Mouse (Mus musculus) kidney, postnatal 0 days (tissue): ENCODE results near the gene Tnrc6c. TPM values are rescaled to one million over a fixed set of nuclear protein-coding genes. Genes with fewer than 3 reads are reported as not detected.

Experiments used
- ATAC-seq: fragments of 200-750 bp; cut with Nextera tagmentation; replicated peaks from 2 replicates; pipeline ENCODE4 v1.8.0; 2017; ENCODE audit warnings: low read depth, moderate number of reproducible peaks, moderate TSS enrichment, moderate library complexity; ENCODE audit not compliant: low FRiP score
- DNase-seq: peaks from one replicate; pipeline ENCODE4 v3.0.0-alpha.2; 2016; ENCODE audit warnings: low spot score
- H3K27ac ChIP-seq: fragments of 300-500 bp; sonication (generic); 2 replicates; pipeline ENCODE4 v1.5.1; 2014; ENCODE audit warnings: mild to moderate bottlenecking
- H3K27me3 ChIP-seq: fragments of 300-500 bp; sonication (generic); 2 replicates; pipeline ENCODE4 v1.6.1; 2014; ENCODE audit warnings: low read length, mixed read lengths; ENCODE audit not compliant: insufficient read depth
- H3K36me3 ChIP-seq: fragments of 300-500 bp; sonication (generic); 2 replicates; pipeline ENCODE4 v1.6.1; 2014; ENCODE audit warnings: low read length, mixed read lengths; ENCODE audit not compliant: insufficient read depth
- H3K4me1 ChIP-seq: fragments of 300-500 bp; sonication (generic); replicated peaks from 2 replicates; pipeline ENCODE4 v1.6.1; 2014; ENCODE audit warnings: antibody characterized with exemption, low read length, mixed read lengths; ENCODE audit not compliant: insufficient read depth
- H3K4me2 ChIP-seq: fragments of 300-500 bp; sonication (generic); 2 replicates; pipeline ENCODE4 v1.6.1; 2014; ENCODE audit warnings: mild to moderate bottlenecking, low read length, moderate library complexity, mixed read lengths
- H3K4me3 ChIP-seq: fragments of 300-500 bp; sonication (generic); replicated peaks from 2 replicates; pipeline ENCODE4 v1.5.1; 2014; ENCODE audit warnings: low read depth, low read length
- H3K9ac ChIP-seq: fragments of 300-500 bp; sonication (generic); 2 replicates; pipeline ENCODE4 v1.6.1; 2014; ENCODE audit warnings: low read depth, low read length
- H3K9me3 ChIP-seq: fragments of 300-500 bp; sonication (generic); replicated peaks from 2 replicates; pipeline ENCODE4 v1.6.1; 2016; ENCODE audit warnings: low read length, inconsistent platforms, mixed read lengths
- CTCF ChIP-seq: IDR thresholded peaks from 2 replicates; pipeline ENCODE4 v1.5.1; 2016; ENCODE audit warnings: antibody characterized with exemption, low read depth, mild to moderate bottlenecking, moderate library complexity
- WGBS: fragments of 180-500 bp; shearing (Covaris S2); extraction: QIAGEN DNeasy Blood & Tissue Kit; methylation state at CpG from one replicate; pipeline ENCODE4 v1.1.7; 2014; 5-methylcytosine and 5-hydroxymethylcytosine counted together
- polyA plus RNA-seq: library from polyadenylated mRNA; unstranded; fragments of >200 nt; fragmentation: Nextera tagmentation; extraction: Ambion mirVana; gene quantifications from 2 replicates; pipeline ENCODE4 v1.2.1, GENCODE M21; 2015

Gene Tnrc6c
- polyA plus RNA-seq, 1 experiment from 2014 or later, result 8.7 TPM

GRCm38 (mm10) chr11:117663810-117664139, 9.7 kb downstream of the Tnrc6c start:
- no peak for DNase-seq
- Histone ChIP-seq H3K9me3 (no peaks in the 10 kb centered on the region), H3K27ac (no peak overlapping the region), H3K4me3 (no peak overlapping the region), H3K36me3 (no peaks in the 10 kb centered on the region), H3K27me3 (no peaks in the 10 kb centered on the region), H3K4me1 (peaks cover 6% of the 10 kb centered on the region; the same call in 1 of the 2 replicates), H3K4me2 (no peak overlapping the region), H3K9ac (no peak overlapping the region)
- ATAC-seq, result no peak
- TF ChIP-seq CTCF, result no peak

- no peaks in the 10 kb centered on the region for H3K27me3 ChIP-seq
- no peak overlapping the region for H3K4me2 ChIP-seq
- 60% methylated on average over 3 of the region's 3 CpGs for WGBS
- no peak overlapping the region for H3K27ac ChIP-seq
- no peak overlapping the region for H3K4me3 ChIP-seq
- no peak for TF ChIP-seq CTCF
- no peak overlapping the region for H3K9ac ChIP-seq
- H3K4me1 ChIP-seq, result no peaks in the 10 kb centered on the region
- H3K9me3 ChIP-seq, result no peaks in the 10 kb centered on the region
- no peaks in the 10 kb centered on the region for H3K36me3 ChIP-seq
- DNase-seq (no peak), ATAC-seq (no peak)
Measured at GRCm38 (mm10) chr11:117665189-117665588, 11.1 kb downstream of the Tnrc6c start.

GRCm38 (mm10) chr11:117666563-117666962, 12.5 kb downstream of the Tnrc6c start:
- H3K36me3 ChIP-seq, result no peaks in the 10 kb centered on the region
- no peak overlapping the region for H3K4me2 ChIP-seq
- no peaks in the 10 kb centered on the region for H3K4me1 ChIP-seq
- no peak for ATAC-seq
- TF ChIP-seq CTCF, result no peak
- no peak overlapping the region for H3K27ac ChIP-seq
- no peaks in the 10 kb centered on the region for H3K27me3 ChIP-seq
- no peak for DNase-seq
- H3K4me3 ChIP-seq, result no peak overlapping the region
- H3K9me3 ChIP-seq, result no peaks in the 10 kb centered on the region
- H3K9ac ChIP-seq, result no peak overlapping the region

- TF ChIP-seq CTCF, result no peak
- H3K27me3 ChIP-seq, result no peaks in the 10 kb centered on the region
Measured at GRCm38 (mm10) chr11:117667152-117667551, 13.1 kb downstream of the Tnrc6c start.

GRCm38 (mm10) chr11:117667825-117668224, 13.7 kb downstream of the Tnrc6c start:
- no peak for TF ChIP-seq CTCF
- ATAC-seq (no peak), DNase-seq (no peak)
- no peaks in the 10 kb centered on the region for H3K9me3 ChIP-seq
- no peaks in the 10 kb centered on the region for H3K4me1 ChIP-seq
- H3K36me3 ChIP-seq, result no peaks in the 10 kb centered on the region
- 60% methylated on average over 5 of the region's 5 CpGs for WGBS
- H3K27ac ChIP-seq, result no peak overlapping the region
- no peaks in the 10 kb centered on the region for H3K27me3 ChIP-seq
- H3K9ac ChIP-seq, result no peak overlapping the region
- H3K4me2 ChIP-seq, result no peak overlapping the region
- H3K4me3 ChIP-seq, result no peak overlapping the region

More at GRCm38 (mm10) chr11:117667152-117667551, 13.1 kb downstream of the Tnrc6c start:
- Histone ChIP-seq H3K4me2 (no peak overlapping the region), H3K36me3 (no peaks in the 10 kb centered on the region), H3K4me3 (no peak overlapping the region), H3K27ac (no peak overlapping the region), H3K9me3 (no peaks in the 10 kb centered on the region), H3K9ac (no peak overlapping the region), H3K4me1 (no peaks in the 10 kb centered on the region)
- DNase-seq (no peak), ATAC-seq (no peak)
- 89% methylated on average over 5 of the region's 5 CpGs for WGBS

- WGBS, result 89% methylated on average over 5 of the region's 5 CpGs
- DNase-seq (no peak), ATAC-seq (no peak)
- Histone ChIP-seq H3K4me2 (no peak overlapping the region), H3K9ac (no peak overlapping the region), H3K36me3 (no peaks in the 10 kb centered on the region), H3K4me1 (no peaks in the 10 kb centered on the region), H3K4me3 (no peak overlapping the region), H3K27ac (no peak overlapping the region), H3K9me3 (no peaks in the 10 kb centered on the region), H3K27me3 (no peaks in the 10 kb centered on the region)
- no peak for TF ChIP-seq CTCF
Measured at GRCm38 (mm10) chr11:117671626-117672025, 17.5 kb downstream of the Tnrc6c start.

- Histone ChIP-seq H3K4me2 (no peak overlapping the region), H3K9me3 (no peaks in the 10 kb centered on the region), H3K27ac (no peak overlapping the region), H3K4me1 (no peaks in the 10 kb centered on the region), H3K4me3 (no peak overlapping the region), H3K36me3 (no peaks in the 10 kb centered on the region), H3K27me3 (no peaks in the 10 kb centered on the region), H3K9ac (no peak overlapping the region)
- peak; percentile 44 for TF ChIP-seq CTCF
- ATAC-seq (no peak), DNase-seq (no peak)
- WGBS, result 97% methylated on average over 1 of the region's 1 CpGs
Measured at GRCm38 (mm10) chr11:117674531-117674930, 20.4 kb downstream of the Tnrc6c start.
